Mouse (Mus musculus) myocyte (in vitro differentiated cells): ENCODE results near the gene Ugt1a8. TPM values are rescaled to one million over a fixed set of nuclear protein-coding genes. Genes with fewer than 3 reads are reported as not detected.
"Not testable (repeated sequence)": the region's sequence is repeated elsewhere in the genome, so short reads cannot be mapped to it uniquely, and the experiment has no call there.

ENCODE experiments used
- H3K27me3 ChIP-seq: one replicate; pipeline ENCODE4 v1.6.1; 2011; ENCODE audit not compliant: control insufficient read depth, insufficient read depth, insufficient read length
- H3K36me3 ChIP-seq: one replicate; pipeline ENCODE4 v1.6.1; 2011; ENCODE audit not compliant: control insufficient read depth, insufficient read depth
- H3K4me2 ChIP-seq: one replicate; pipeline ENCODE4 v1.6.1; 2011; ENCODE audit warnings: low read depth, control low read depth
- H3K4me3 ChIP-seq: one replicate; pipeline ENCODE4 v1.5.1; 2011; ENCODE audit warnings: mild to moderate bottlenecking, control low read depth, moderate library complexity
- H3K79me2 ChIP-seq: one replicate; pipeline ENCODE4 v1.6.1; 2011; ENCODE audit not compliant: control insufficient read depth, insufficient read depth
- H3ac ChIP-seq: one replicate; pipeline ENCODE4 v1.6.1; 2011; ENCODE audit not compliant: control insufficient read depth, insufficient read length
- CEBPB ChIP-seq: IDR thresholded peaks from 2 replicates; pipeline ENCODE4 v1.6.1; 2011; ENCODE audit warnings: mild to moderate bottlenecking, moderate library complexity; ENCODE audit not compliant: poor library complexity, insufficient read depth, severe bottlenecking
- E2F4 ChIP-seq: IDR thresholded peaks from one replicate; pipeline ENCODE4 v1.6.1; 2011; ENCODE audit warnings: mild to moderate bottlenecking, control low read depth, moderate library complexity; ENCODE audit not compliant: insufficient read depth
- MAX ChIP-seq: IDR thresholded peaks from one replicate; pipeline ENCODE4 v1.6.1; 2011; ENCODE audit warnings: low read depth, mild to moderate bottlenecking, control low read depth
- MYOD1 ChIP-seq, 3 experiments: IDR thresholded peaks; one replicate each; pipeline ENCODE4 v1.6.1; 2011; ENCODE audit warnings: control low read depth in 2 of 3, low read depth in 2 of 3, mild to moderate bottlenecking in 2 of 3, moderate library complexity in 1 of 3; ENCODE audit not compliant: insufficient read length in 2 of 3, control insufficient read depth in 1 of 3
- MYOG ChIP-seq, 3 experiments: IDR thresholded peaks; one replicate each; pipeline ENCODE4 v1.6.1; 2011; ENCODE audit warnings: control low read depth in 2 of 3, low read depth in 2 of 3, mild to moderate bottlenecking in 2 of 3; ENCODE audit not compliant: insufficient read length in 2 of 3, control insufficient read depth in 1 of 3, insufficient read depth in 1 of 3
- POLR2A ChIP-seq: IDR thresholded peaks from one replicate; pipeline ENCODE4 v1.6.1; 2011; ENCODE audit warnings: low read depth, mild to moderate bottlenecking, control low read depth, moderate library complexity; ENCODE audit not compliant: insufficient read length
- POLR2AphosphoS2 ChIP-seq: IDR thresholded peaks from one replicate; pipeline ENCODE4 v1.6.1; 2011; ENCODE audit warnings: low read depth, control low read depth; ENCODE audit not compliant: insufficient read length
- REST ChIP-seq: IDR thresholded peaks from one replicate; pipeline ENCODE4 v1.6.1; 2011; ENCODE audit warnings: mild to moderate bottlenecking, control low read depth, moderate library complexity; ENCODE audit not compliant: insufficient read depth, insufficient read length
- SRF ChIP-seq: IDR thresholded peaks from one replicate; pipeline ENCODE4 v1.6.1; 2011; ENCODE audit warnings: low read depth; ENCODE audit not compliant: control insufficient read depth, insufficient read length
- TCF12 ChIP-seq: IDR thresholded peaks from one replicate; pipeline ENCODE4 v1.6.1; 2011; ENCODE audit warnings: mild to moderate bottlenecking, control low read depth; ENCODE audit not compliant: poor library complexity, insufficient read depth, severe bottlenecking
- TCF3 ChIP-seq: IDR thresholded peaks from one replicate; pipeline ENCODE4 v1.6.1; 2011; ENCODE audit warnings: low read depth, control low read depth; ENCODE audit not compliant: insufficient read length
- USF1 ChIP-seq: IDR thresholded peaks from one replicate; pipeline ENCODE4 v1.6.1; 2011; ENCODE audit warnings: low read depth, mild to moderate bottlenecking, control low read depth, moderate library complexity
- polyA plus RNA-seq: library from polyadenylated mRNA; unstranded; fragments of >200 nt; fragmentation: generic; extraction: Trizol; gene quantifications from one replicate; pipeline ENCODE4 v1.2.1, GENCODE M21; 2012; ENCODE audit warnings: missing spikeins

The Ugt1a8 gene
- polyA plus RNA-seq, 1 experiment, result not detected

DNA sequence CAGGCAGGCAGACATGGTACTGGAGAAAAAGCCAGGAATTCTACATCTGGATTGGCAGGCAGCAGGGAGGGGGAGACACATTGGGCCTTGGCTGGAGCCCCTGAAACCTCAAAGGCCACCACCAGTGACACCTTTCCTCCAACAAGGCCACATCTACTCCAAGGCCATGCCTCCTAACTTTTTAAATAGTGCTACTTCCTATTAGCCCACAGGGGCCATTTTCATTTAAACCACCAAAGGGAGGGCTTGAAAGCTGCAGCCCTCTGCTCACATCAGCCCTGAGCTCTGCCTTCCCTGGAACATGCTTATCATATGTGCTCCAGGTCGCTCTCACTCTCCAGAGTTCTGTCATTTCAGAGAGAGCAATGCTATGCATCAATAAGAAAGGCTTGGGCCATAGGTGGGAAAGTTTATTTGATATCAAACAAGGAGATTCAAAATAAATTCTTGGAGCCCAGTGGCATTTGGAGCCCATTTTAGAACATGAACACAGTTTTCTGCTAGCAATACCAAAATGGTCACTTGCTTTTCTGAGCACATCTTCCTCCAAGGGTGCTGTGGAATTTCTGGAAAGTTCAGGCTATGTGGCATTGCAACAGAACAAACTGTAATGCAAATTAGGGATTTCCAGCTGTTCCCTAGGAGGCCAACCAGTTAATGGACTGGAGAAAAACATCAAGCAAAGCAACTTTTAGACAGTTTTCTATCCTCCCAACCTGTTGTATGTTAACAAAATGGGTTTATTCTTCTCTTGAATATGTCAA, 17.2 kb downstream of the Ugt1a8 start:
- Histone ChIP-seq H3K36me3 (no peaks in the 10 kb centered on the region), H3K79me2 (no peaks in the 10 kb centered on the region), H3K4me3 (no peak overlapping the region), H3K4me2 (no peak overlapping the region), H3ac (no peak overlapping the region), H3K27me3 (no peaks in the 10 kb centered on the region)
- TF ChIP-seq MAX (no peak), E2F4 (no peak), TCF3 (no peak), POLR2AphosphoS2 (no peak), REST (no peak), CEBPB (no peak), TCF12 (no peak), POLR2A (no peak), SRF (no peak), MYOD1 (IDR thresholded peaks at IDR 0.05; ENCODE audit: control insufficient read depth in 1 of 3, insufficient read length in 2 of 3, low read depth in 2 of 3) (no peak), USF1 (no peak), MYOG (IDR thresholded peaks at IDR 0.05; ENCODE audit: control insufficient read depth in 1 of 3, insufficient read depth in 1 of 3, insufficient read length in 2 of 3, low read depth in 2 of 3) (no peak)

DNA sequence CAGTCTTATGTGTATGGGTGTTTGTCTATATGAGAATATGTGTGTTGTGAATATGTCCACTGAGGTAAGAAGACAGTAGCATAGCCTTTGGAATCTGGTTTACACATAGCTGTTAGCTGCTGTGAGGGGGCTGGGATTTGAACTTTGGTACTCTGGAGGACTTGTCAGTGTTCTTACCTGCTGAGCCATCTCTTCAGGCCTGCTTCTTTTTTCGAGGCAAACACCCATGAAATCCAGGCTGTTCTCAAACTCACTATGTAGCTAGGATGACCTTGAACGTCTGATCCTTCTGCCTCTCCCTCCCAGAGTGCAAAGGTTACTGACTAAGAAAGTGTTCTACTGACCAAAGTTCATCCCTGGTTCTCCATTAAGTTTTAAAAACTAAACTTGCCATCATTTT, 18.0 kb downstream of the Ugt1a8 start:
- Histone ChIP-seq H3K27me3 (no peaks in the 10 kb centered on the region), H3K4me3 (no peak overlapping the region), H3K4me2 (no peak overlapping the region), H3K36me3 (no peaks in the 10 kb centered on the region), H3ac (no peak overlapping the region), H3K79me2 (no peaks in the 10 kb centered on the region)
- TF ChIP-seq POLR2A (no peak), MYOD1 (IDR thresholded peaks at IDR 0.05; ENCODE audit: control insufficient read depth in 1 of 3, insufficient read length in 2 of 3, low read depth in 2 of 3) (no peak), E2F4 (no peak), TCF3 (no peak), MAX (no peak), POLR2AphosphoS2 (no peak), REST (no peak), TCF12 (no peak), MYOG (IDR thresholded peaks at IDR 0.05; ENCODE audit: control insufficient read depth in 1 of 3, insufficient read depth in 1 of 3, insufficient read length in 2 of 3, low read depth in 2 of 3) (no peak), CEBPB (no peak), SRF (no peak), USF1 (no peak)

DNA sequence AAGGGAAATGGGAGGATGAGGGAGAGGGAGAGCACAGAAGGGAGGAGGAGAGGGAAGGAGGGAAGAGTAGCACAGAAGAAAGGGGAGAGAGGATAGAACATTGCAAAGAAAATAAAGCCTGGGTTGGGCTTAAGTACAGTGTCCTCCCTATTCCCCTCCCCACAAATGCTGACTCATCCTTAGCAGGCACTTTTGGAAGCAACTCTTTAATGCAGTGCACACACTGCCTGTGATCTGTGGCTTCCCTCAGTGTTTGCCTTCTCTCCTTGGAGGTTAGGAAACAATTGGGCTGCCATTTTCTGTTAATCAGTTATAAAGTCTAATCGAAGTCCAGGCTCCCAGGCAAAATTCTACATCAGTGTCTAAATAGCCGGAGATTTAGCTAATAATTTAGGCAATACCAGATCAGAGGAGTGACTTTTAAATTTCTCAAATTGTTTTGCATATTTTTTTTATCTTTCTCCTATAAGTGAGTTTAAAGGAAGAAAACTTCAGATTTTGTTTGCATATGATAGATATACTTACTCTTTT, 21.5 kb downstream of the Ugt1a8 start:
- H3K79me2 ChIP-seq, H3K4me3 ChIP-seq, H3K27me3 ChIP-seq, H3K4me2 ChIP-seq, H3ac ChIP-seq, H3K36me3 ChIP-seq: not testable (repeated sequence)

DNA sequence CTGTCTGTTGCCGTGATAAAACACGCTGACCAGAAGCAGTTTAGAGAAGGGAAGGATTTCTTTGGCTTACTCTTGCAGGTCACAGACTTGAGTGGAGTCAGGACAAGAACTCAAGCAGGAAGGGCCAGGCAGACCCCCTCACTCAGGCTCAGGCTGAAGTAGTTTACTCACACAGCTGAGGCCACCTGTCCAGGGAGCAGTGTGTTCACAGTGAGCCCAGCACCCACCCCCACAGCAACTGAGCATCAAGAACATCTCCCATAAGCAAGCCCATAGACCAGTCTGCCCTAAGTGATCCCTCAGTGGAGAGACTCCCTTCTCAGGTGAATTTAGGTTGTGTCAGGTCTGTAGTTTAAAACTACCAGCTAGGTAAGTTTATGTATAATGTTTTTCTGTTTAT, 22.0 kb downstream of the Ugt1a8 start:
- not testable (repeated sequence) for H3K4me3 ChIP-seq, H3ac ChIP-seq, H3K27me3 ChIP-seq, H3K4me2 ChIP-seq, H3K36me3 ChIP-seq, H3K79me2 ChIP-seq

DNA sequence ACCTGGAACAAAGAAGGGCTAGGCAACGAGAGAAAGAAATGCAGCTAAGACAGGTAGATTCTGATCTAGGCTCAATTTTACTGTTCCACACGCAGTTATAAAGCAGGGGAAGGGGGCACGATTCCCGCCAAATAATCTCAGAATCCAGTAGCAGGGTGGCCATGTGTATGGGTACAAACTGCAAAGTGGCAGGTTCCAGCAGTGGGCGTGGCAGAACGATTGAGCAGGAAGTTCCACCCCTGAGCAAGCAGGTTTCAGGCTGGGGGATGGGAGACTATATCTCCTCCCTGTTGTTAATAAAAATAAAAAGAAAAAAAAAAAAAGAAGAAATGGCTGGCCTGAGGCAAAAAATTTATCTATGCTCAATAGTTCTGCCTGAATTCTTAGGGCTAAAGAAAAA, 25.2 kb downstream of the Ugt1a8 start:
- H3K4me2 ChIP-seq, H3K36me3 ChIP-seq, H3K79me2 ChIP-seq, H3K4me3 ChIP-seq, H3K27me3 ChIP-seq, H3ac ChIP-seq: not testable (repeated sequence)

DNA sequence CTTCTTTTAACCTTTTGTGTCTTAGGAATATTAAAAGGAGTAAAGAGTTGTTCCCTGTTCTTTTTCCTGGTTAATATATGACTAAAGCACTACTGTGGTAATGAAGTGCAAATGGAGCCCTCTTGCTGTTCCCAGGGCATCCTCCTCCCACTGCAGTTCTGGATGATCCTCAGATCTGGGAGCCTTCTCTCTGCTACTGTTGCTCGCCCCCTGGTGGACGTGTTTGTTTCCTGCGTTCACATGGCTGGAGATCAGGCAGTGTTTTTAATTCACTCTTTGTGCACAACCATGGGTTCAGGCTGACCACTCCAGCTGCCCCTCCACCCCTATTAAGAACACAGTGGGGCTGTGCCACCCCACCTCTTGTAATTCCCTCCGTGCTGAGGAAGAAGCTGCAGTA, 32.9 kb downstream of the Ugt1a8 start:
- not testable (repeated sequence) for H3K4me3 ChIP-seq

DNA sequence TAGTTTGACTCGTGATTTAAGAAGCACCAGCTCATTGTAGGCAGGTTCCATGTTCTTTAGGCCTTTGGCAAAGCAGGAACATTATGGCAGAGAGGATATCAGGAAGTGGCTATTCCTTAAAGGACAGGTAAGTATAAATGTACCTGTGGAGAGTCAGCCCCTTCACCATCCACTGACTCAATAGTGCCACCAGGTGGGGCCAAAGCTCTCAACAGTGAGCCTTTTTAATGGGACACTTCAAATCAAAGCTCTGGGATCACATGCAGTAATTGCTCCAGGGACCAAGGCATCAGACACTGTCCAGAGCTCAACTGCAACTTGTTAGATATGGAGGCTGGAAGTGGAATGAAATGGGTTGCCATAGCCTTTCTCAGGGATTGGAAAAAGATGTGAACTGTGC, 33.9 kb downstream of the Ugt1a8 start:
- H3K4me3 ChIP-seq, H3K4me2 ChIP-seq, H3K27me3 ChIP-seq, H3K79me2 ChIP-seq, H3ac ChIP-seq, H3K36me3 ChIP-seq: not testable (repeated sequence)

More for the DNA sequence above, 32.9 kb downstream of the Ugt1a8 start:
- H3K4me2 ChIP-seq, H3K79me2 ChIP-seq, H3K27me3 ChIP-seq, H3K36me3 ChIP-seq, H3ac ChIP-seq: not testable (repeated sequence)

DNA sequence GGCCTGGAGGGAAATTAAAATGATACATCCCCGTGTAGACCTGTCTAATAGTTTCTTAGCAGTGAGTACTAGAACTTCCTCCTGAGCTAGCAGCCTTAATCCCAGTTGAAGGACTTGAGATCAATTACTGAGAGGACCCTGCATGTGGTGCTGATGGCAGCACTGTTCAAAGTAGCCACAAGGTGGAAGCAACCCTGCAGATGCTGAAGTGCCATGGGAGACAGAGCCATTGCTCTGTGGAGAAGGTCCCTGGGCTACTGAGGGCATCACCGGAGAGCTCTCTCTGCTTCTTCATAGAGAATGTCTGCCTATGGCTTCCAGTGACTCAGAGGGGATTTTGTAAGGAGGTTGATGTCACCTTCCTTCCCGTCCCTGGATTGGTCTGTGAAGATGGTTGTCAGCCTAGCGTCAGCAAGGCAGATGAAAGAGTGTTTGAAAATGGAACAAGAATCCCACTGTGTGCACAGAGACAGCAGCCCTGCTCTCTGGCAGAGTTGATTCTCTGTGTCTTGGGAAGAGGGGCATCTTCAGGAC, 38.3 kb downstream of the Ugt1a8 start:
- not testable (repeated sequence) for H3K27me3 ChIP-seq, H3K79me2 ChIP-seq, H3K36me3 ChIP-seq, H3K4me2 ChIP-seq, H3ac ChIP-seq, H3K4me3 ChIP-seq

DNA sequence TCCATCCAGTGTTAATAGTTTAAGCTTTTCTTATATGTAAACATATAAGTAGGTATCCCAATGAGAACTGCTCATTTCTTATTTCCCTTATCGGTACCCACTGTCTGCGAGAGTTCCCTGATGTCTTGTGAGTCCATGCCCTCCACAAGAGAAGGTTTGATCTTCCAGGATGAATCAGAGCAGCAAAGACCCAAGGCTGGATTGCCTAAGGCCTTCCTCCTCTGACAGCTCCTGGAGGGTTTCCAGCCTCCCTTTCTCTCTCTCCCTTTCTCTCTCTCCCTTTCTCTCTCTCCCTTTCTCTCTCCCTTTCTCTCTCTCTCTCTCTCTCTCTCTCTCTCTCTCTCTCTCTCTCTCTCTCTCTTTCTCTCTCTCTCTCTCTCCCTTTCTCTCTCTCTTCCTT, 41.5 kb downstream of the Ugt1a8 start:
- H3K79me2 ChIP-seq, H3K27me3 ChIP-seq, H3K36me3 ChIP-seq, H3K4me2 ChIP-seq, H3K4me3 ChIP-seq, H3ac ChIP-seq: not testable (repeated sequence)
